Mouse (Mus musculus) retina, adult 2 months (tissue): ENCODE data around the gene Tgm4.

Experiments used
- DNase-seq: peaks from one replicate; pipeline ENCODE4 v3.0.0-alpha.2; 2012; ENCODE audit warnings: low read depth, low spot score

Gene Tgm4

GRCm38 (mm10) chr9:123107186-123107585, 72.7 kb downstream of the Tgm4 start:
- no peak for DNase-seq

- no peak for DNase-seq
Observed at GRCm38 (mm10) chr9:123109188-123109587, 74.7 kb downstream of the Tgm4 start.

- DNase-seq: no peak
Observed at GRCm38 (mm10) chr9:123111751-123112221, 77.3 kb downstream of the Tgm4 start.

GRCm38 (mm10) chr9:123112805-123113521, 78.4 kb downstream of the Tgm4 start, which contains the start of the genes Zdhhc3 and Exosc7:
TSS of gene Zdhhc3 (minus strand) at chr9:123113205.
TSS of gene Exosc7 (plus strand) at chr9:123113215.
- DNase-seq: peak; percentile 78

- DNase-seq: no peak
Observed at GRCm38 (mm10) chr9:123113931-123114330, 79.4 kb downstream of the Tgm4 start.

GRCm38 (mm10) chr9:123115566-123115965, 81.0 kb downstream of the Tgm4 start:
- no peak for DNase-seq
